Mouse (Mus musculus): ENCODE measurements at regions not wholly inside any gene's neighbourhood (a gene's known extent, or its start where the extent isn't known, plus 50 kb on each side); places are given as distances from the start of the nearest gene placed in this dataset.

DNA sequence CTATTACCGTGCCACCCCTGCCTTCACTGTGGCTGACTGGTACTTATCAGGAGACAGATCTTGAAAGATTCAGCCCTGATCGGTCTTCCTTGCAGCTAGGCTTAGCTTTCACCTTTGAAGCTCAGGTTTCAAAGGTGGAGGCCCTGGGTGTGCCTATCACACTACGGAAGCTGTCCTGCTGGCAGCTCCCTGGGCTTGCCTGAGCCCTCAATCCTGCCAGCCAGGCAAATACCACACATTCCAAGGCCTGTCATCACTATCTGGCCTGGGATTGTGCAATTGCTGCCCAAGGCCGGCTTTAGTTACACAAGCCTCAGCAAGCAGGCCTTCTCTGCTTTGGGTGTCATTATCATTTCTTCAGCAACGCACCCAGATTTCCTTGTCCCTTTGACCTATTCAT lies 390.6 kb upstream of the Mmadhc start:
- Histone ChIP-seq H3K27ac (ENCODE audit: low read depth, low read length) (no peak overlapping the region), H3K4me3 (ENCODE audit: low read depth, low read length) (no peak overlapping the region), H3K36me3 (ENCODE audit: control insufficient read depth, insufficient read depth) (no peaks in the 10 kb centered on the region), H3K4me1 (replicated peaks; ENCODE audit: control insufficient read depth, insufficient read depth, low read length) (no peaks in the 10 kb centered on the region), H3K27me3 (replicated peaks; ENCODE audit: control insufficient read depth, insufficient read depth, low read length) (no peaks in the 10 kb centered on the region), H3K9me3 (ENCODE audit: control insufficient read depth) (no peaks in the 10 kb centered on the region), H3K4me2 (replicated peaks; ENCODE audit: low read depth) (no peak overlapping the region), H3K9ac (ENCODE audit: low read depth, low read length) (no peak overlapping the region)
- peak; percentile 69 for ATAC-seq
- WGBS: 31% methylated on average over 5 of the region's 5 CpGs
- TF ChIP-seq CTCF (IDR thresholded peaks at IDR 0.05; ENCODE audit: low read depth): no peak

DNA sequence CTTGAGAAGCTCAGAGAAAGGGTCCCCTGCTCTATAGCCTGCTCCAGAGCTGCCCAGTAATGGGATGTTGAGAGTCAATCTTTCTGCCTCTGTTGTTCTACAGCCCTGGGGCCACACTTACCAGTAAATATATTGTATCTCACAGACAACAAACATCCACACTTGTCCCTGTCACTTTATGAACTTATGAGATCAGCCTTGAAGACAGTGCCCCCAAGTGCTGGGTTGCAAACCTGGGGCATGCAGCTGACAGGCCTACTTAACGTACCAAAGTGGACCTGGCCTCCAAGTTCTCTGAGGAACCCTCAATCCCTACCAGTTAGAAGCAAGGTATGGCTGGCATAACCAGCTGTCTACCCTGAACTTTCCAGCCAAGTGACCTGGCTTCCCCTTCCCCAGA lies 380.9 kb upstream of the Mmadhc start:
- H3K36me3 ChIP-seq (ENCODE audit: control insufficient read depth, insufficient read depth): no peaks in the 10 kb centered on the region
- H3K4me1 ChIP-seq (replicated peaks; ENCODE audit: control insufficient read depth, insufficient read depth, low read length): no peaks in the 10 kb centered on the region
- WGBS: 83% methylated on average over 1 of the region's 1 CpGs
- no peaks in the 10 kb centered on the region for H3K27me3 ChIP-seq (replicated peaks; ENCODE audit: control insufficient read depth, insufficient read depth, low read length)
- no peaks in the 10 kb centered on the region for H3K9me3 ChIP-seq (ENCODE audit: control insufficient read depth)
- ATAC-seq: no peak
- no peak overlapping the region for H3K27ac ChIP-seq (ENCODE audit: low read depth, low read length)
- no peak overlapping the region for H3K4me3 ChIP-seq (ENCODE audit: low read depth, low read length)
- H3K4me2 ChIP-seq (replicated peaks; ENCODE audit: low read depth): no peak overlapping the region
- no peak overlapping the region for H3K9ac ChIP-seq (ENCODE audit: low read depth, low read length)
- no peak for TF ChIP-seq CTCF (IDR thresholded peaks at IDR 0.05; ENCODE audit: low read depth)

DNA sequence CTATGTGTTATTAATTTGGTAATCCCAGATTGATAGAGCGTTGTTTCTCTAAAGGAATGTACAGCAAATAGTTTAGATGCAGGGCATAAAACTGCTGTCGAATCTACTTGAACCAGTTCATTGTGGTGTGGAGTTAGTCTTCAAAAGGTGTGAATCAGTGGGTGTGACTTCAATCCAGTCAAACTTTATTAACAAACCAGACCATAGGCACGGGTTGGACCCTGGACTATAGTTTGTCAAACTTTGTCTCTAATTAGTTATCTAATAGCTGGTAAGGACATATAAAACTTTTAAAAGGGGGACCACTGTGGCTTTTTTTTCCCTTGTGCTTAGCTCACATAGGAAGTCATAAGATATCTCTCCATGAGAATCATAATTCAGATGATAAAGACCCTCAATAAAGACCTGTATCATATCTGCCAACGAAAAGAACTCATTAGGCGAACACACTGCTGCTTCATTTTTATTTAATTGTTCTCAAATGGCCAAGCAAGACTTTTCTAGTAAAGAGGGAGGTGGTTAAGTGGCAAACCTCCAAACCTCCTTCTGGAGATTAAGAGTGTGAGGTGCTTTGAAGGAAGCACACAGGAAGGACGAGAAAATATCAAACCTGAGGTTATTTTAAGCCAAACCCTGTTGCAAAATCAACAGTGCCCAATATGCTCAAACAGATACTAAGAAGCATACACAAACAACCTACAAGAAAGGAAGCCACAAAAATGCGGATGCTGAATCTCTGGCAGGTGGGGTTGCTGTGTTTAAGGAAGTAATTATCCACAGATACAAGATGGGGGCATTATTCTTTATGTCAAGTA lies 379.3 kb upstream of the Mmadhc start:
- WGBS: 87% methylated on average over 7 of the region's 7 CpGs
- ATAC-seq: no peak
- H3K4me3 ChIP-seq (ENCODE audit: low read depth, low read length): no peak overlapping the region
- H3K4me2 ChIP-seq (replicated peaks; ENCODE audit: low read depth): no peak overlapping the region
- no peak for TF ChIP-seq CTCF (IDR thresholded peaks at IDR 0.05; ENCODE audit: low read depth)
- no peaks in the 10 kb centered on the region for H3K36me3 ChIP-seq (ENCODE audit: control insufficient read depth, insufficient read depth)
- no peak overlapping the region for H3K27ac ChIP-seq (ENCODE audit: low read depth, low read length)
- H3K27me3 ChIP-seq (replicated peaks; ENCODE audit: control insufficient read depth, insufficient read depth, low read length): no peaks in the 10 kb centered on the region
- no peaks in the 10 kb centered on the region for H3K9me3 ChIP-seq (ENCODE audit: control insufficient read depth)
- no peak overlapping the region for H3K9ac ChIP-seq (ENCODE audit: low read depth, low read length)
- H3K4me1 ChIP-seq (replicated peaks; ENCODE audit: control insufficient read depth, insufficient read depth, low read length): no peaks in the 10 kb centered on the region

DNA sequence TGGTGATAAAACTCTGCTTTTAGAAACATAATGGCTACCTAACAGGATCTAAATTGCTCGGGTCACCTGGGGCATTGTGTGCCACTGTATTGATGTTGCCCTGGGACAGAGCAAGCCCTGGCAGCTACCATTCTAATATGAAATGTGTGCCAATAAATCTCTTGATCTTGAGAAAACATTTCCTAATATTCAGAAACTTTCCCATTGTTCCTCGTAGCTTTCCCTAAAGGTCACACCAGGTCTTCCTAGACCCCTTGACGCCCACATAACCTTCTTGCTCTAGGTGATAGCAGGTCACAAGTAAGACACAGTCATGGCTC lies 378.2 kb upstream of the Mmadhc start:
- ATAC-seq: no peak
- Histone ChIP-seq H3K27me3 (replicated peaks; ENCODE audit: control insufficient read depth, insufficient read depth, low read length) (no peaks in the 10 kb centered on the region), H3K9me3 (ENCODE audit: control insufficient read depth) (no peaks in the 10 kb centered on the region), H3K27ac (ENCODE audit: low read depth, low read length) (no peak overlapping the region), H3K4me1 (replicated peaks; ENCODE audit: control insufficient read depth, insufficient read depth, low read length) (no peaks in the 10 kb centered on the region), H3K9ac (ENCODE audit: low read depth, low read length) (no peak overlapping the region), H3K4me3 (ENCODE audit: low read depth, low read length) (no peak overlapping the region), H3K4me2 (replicated peaks; ENCODE audit: low read depth) (no peak overlapping the region), H3K36me3 (ENCODE audit: control insufficient read depth, insufficient read depth) (no peaks in the 10 kb centered on the region)
- TF ChIP-seq CTCF (IDR thresholded peaks at IDR 0.05; ENCODE audit: low read depth): no peak
- 88% methylated on average over 3 of the region's 3 CpGs for WGBS

DNA sequence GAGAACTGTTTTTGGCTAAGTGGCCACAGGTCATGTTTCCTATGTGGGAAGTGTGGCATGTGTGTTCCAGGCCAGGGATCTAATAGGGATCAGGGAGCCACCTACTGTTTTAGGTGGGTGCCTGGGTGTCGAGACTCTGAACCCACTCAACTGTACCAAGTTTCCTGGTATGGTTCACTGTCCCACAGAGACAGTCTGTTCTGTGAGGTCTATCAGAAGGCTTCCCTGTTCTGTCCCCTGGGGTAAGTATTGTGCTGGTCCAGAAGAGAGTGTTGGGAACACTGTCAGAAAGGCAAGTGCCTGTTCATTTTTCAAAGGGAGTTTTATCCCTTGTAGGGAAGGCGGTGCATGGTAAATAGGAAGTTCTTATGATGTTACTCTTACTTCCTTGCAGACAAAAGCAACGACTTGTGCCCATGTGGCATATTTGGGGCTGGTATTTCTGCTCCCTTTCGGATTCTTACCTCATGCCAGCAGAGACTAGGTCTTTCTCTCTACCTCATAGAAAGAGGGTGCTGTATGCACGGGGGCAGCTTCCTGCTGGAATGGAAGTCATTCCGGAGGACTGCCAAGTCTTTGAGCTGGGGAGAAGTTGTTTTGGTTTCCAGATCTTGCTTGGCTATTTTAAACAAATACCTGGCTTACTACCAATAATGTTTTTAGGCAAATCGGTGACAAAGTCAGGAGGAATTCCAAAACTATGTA lies 377.7 kb upstream of the Mmadhc start:
- Histone ChIP-seq H3K9ac (ENCODE audit: low read depth, low read length) (no peak overlapping the region), H3K27me3 (replicated peaks; ENCODE audit: control insufficient read depth, insufficient read depth, low read length) (no peaks in the 10 kb centered on the region), H3K4me1 (replicated peaks; ENCODE audit: control insufficient read depth, insufficient read depth, low read length) (no peaks in the 10 kb centered on the region), H3K4me3 (ENCODE audit: low read depth, low read length) (no peak overlapping the region), H3K4me2 (replicated peaks; ENCODE audit: low read depth) (no peak overlapping the region), H3K36me3 (ENCODE audit: control insufficient read depth, insufficient read depth) (no peaks in the 10 kb centered on the region), H3K27ac (ENCODE audit: low read depth, low read length) (no peak overlapping the region), H3K9me3 (ENCODE audit: control insufficient read depth) (no peaks in the 10 kb centered on the region)
- TF ChIP-seq CTCF (IDR thresholded peaks at IDR 0.05; ENCODE audit: low read depth): no peak
- 80% methylated on average over 7 of the region's 7 CpGs for WGBS
- ATAC-seq: no peak

DNA sequence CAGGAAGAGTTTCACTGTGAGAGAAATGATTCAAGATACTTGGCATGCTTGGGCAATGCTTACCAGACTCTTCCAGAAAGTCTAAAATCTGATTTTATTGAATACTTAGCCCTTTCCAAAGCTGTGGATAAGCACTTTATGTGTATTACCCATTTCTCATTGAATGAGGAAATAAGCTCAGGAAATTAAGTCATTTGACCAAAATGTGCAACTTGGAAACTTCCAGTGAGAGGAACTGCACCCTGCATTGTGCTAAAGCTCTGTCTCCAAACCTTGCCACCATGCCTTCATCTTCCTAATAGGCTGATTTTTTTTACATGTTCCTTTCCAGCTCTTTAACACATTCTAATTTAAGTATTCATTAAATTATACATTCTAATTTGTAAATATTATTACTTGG lies 372.7 kb upstream of the Mmadhc start:
- no peaks in the 10 kb centered on the region for H3K27me3 ChIP-seq (replicated peaks; ENCODE audit: control insufficient read depth, insufficient read depth, low read length)
- TF ChIP-seq CTCF (IDR thresholded peaks at IDR 0.05; ENCODE audit: low read depth): no peak
- no peak overlapping the region for H3K4me2 ChIP-seq (replicated peaks; ENCODE audit: low read depth)
- H3K4me3 ChIP-seq (ENCODE audit: low read depth, low read length): no peak overlapping the region
- no peak for ATAC-seq
- no peaks in the 10 kb centered on the region for H3K36me3 ChIP-seq (ENCODE audit: control insufficient read depth, insufficient read depth)
- H3K9me3 ChIP-seq (ENCODE audit: control insufficient read depth): no peaks in the 10 kb centered on the region
- H3K9ac ChIP-seq (ENCODE audit: low read depth, low read length): no peak overlapping the region
- H3K27ac ChIP-seq (ENCODE audit: low read depth, low read length): no peak overlapping the region
- H3K4me1 ChIP-seq (replicated peaks; ENCODE audit: control insufficient read depth, insufficient read depth, low read length): no peaks in the 10 kb centered on the region
